Mouse (Mus musculus) heart, adult 11 months (tissue): ENCODE results near the gene Gm10945.

Source experiments
- DNase-seq: peaks from one replicate; pipeline ENCODE4 v3.0.0; 2022

Gene Gm10945

GRCm38 (mm10) chr10:6761287-6761811 is at the start of gene Gm10945:
Gene Gm10945, minus strand, starts transcription at chr10:6761761.
- DNase-seq = peak; percentile 97

GRCm38 (mm10) chr10:6790226-6790625 is 28.7 kb upstream of the Gm10945 start:
- no peak for DNase-seq

DNA sequence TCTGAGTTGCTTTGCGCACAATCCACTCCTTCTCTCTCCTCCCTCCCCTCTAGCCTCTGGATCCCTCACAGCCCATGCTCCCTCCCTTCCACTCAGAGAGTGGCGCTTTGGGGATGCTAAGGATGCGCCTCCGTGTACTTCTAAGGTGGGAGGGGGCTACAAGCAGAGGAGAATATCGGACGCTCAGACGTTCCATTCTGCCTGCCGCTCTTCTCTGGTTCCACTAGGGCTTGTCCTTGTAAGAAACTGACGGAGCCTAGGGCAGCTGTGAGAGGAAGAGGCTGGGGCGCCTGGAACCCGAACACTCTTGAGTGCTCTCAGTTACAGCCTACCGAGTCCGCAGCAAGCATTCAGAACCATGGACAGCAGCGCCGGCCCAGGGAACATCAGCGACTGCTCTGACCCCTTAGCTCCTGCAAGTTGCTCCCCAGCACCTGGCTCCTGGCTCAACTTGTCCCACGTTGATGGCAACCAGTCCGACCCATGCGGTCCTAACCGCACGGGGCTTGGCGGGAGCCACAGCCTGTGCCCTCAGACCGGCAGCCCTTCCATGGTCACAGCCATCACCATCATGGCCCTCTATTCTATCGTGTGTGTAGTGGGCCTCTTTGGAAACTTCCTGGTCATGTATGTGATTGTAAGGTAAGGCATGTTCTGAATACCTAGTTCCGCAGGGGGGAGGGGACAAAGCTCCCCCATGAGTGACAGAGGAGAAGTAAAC is 27.1 kb upstream of the Gm10945 start:
- DNase-seq = peak; percentile 79

- peak; percentile 89 for DNase-seq
These were observed 3.4 kb downstream of the Gm10945 start, which contains the start of gene Oprm1 for GRCm38 (mm10) chr10:6758206-6758605. Gene Oprm1, plus strand, starts transcription at chr10:6758506.

GRCm38 (mm10) chr10:6753375-6753774 is 8.2 kb downstream of the Gm10945 start:
- DNase-seq = no peak

DNA sequence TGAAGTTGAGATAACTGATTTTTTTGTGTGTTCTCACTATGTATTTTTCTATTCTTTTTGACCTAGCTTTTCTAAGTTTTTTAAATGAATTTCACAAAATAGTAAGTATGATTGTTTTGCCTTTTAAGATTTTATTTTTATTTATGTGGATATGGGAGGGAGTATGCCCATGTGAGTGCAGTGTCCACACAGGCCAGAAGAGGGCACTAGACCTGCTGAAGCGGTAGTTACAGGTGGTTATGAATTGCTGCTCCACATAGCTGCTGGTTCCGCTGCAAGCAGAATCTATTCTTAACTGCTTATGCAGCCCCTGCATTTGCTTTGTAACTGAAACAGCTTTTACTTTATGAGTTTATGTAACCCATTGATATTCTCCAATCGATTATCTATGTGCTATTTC is 33.1 kb downstream of the Gm10945 start:
- no peak for DNase-seq

DNA sequence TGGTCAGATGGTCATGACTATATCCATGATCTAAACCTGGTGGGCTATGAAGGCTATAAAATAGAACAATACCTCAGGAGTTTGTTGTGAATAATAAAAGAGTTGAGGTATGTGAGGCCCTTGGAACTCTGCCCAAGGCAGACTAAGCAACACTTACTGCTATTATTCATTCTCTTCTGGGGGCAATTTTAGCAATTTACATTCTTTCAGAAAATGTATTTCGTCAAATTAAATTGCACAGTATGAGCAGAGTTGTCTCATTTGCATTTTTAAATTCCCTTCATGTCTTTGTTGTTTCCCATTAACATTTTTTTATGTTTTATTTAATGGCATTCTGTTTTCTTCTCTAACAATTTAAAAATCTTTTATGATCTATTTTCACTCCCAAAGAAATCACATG is 37.8 kb downstream of the Gm10945 start:
- no peak for DNase-seq

GRCm38 (mm10) chr10:6717181-6717948 is 44.2 kb downstream of the Gm10945 start:
- DNase-seq = no peak

GRCm38 (mm10) chr10:6705226-6705885 is 56.2 kb downstream of the Gm10945 start:
- DNase-seq = no peak

DNA sequence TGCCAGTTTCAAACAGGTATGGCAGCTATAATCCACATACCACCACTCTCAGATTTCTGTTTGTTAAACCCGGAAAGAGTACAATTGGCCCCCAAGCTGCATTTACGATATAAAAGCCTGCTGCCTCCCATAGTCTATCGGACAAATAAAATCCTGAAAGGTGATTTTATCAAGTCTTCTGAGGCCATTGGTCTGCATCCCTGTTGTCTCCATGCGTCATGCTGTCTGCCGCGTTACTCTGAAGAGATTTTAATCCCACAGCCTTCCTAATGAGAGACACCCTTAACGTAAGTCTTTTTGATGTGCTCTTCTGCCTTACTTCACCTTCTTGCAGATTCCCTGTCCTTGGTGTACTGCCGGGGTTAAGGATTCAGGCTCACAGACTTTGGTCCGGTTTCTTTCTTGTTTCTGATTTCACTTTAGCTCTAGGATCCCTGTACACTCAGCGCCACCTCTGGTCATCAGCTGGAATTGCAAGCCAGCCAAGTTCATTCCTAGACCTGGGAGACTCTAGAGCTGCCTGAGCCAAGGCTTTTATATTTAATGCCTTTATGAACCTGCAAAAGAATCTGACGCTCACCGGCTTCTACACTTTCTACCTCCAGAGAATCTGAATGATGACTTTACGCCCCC is 67.2 kb downstream of the Gm10945 start:
- DNase-seq = peak; percentile 92
